Mouse (Mus musculus) G1E (cell line): Measurements from ENCODE around the gene Map4k5. TPM values are rescaled to one million over a fixed set of nuclear protein-coding genes. Genes with fewer than 3 reads are reported as not detected.

ENCODE experiments used
- ATAC-seq: 2 replicates; pipeline ENCODE4 v1.8.0; 2016; ENCODE audit warnings: mild to moderate bottlenecking; ENCODE audit not compliant: insufficient number of reproducible peaks, poor library complexity, low FRiP score, severe bottlenecking; ENCODE audit errors: extremely low read depth
- DNase-seq: peaks from one replicate; pipeline ENCODE4 v3.0.0; 2012; ENCODE audit warnings: low spot score
- H3K27me3 ChIP-seq: 2 replicates; pipeline ENCODE4 v1.6.1; 2012; ENCODE audit warnings: mild to moderate bottlenecking, low read length, inconsistent platforms; ENCODE audit not compliant: insufficient read depth
- H3K36me3 ChIP-seq: replicated peaks from 2 replicates; pipeline ENCODE3; 2012; ENCODE audit warnings: mild to moderate bottlenecking, inconsistent platforms
- H3K4me1 ChIP-seq: 2 replicates; pipeline ENCODE4 v1.6.1; 2012; ENCODE audit warnings: low read depth, low read length, inconsistent platforms, mixed read lengths; ENCODE audit not compliant: insufficient read depth
- H3K4me3 ChIP-seq: 2 replicates; pipeline ENCODE4 v1.5.1; 2012; ENCODE audit warnings: low read depth, mild to moderate bottlenecking, inconsistent platforms, low read length, moderate library complexity, mixed read lengths
- H3K9me3 ChIP-seq: replicated peaks from 2 replicates; pipeline ENCODE4 v1.6.1; 2012; ENCODE audit warnings: inconsistent platforms
- CTCF ChIP-seq: IDR thresholded peaks from 2 replicates; pipeline ENCODE4 v1.5.1; 2012; ENCODE audit warnings: low read depth, low read length, inconsistent platforms, mixed read lengths
- GATA1 ChIP-seq: IDR thresholded peaks from 2 replicates; pipeline ENCODE4 v1.6.1; 2012; ENCODE audit warnings: borderline replicate concordance, low read length, inconsistent platforms, mixed read lengths
- GATA2 ChIP-seq: IDR thresholded peaks from 2 replicates; pipeline ENCODE4 v1.6.1; 2012; ENCODE audit warnings: low read depth, low read length, inconsistent platforms, borderline replicate concordance
- POLR2AphosphoS5 ChIP-seq: IDR thresholded peaks from 2 replicates; pipeline ENCODE4 v1.6.1; 2012; ENCODE audit warnings: low read depth, low read length, inconsistent platforms; ENCODE audit not compliant: insufficient replicate concordance
- TAL1 ChIP-seq: conservative IDR thresholded peaks from 2 replicates; pipeline ENCODE4 v1.6.1; 2012; ENCODE audit warnings: low read depth, low read length, inconsistent platforms, mixed read lengths
- polyA plus RNA-seq: library from polyadenylated mRNA; stranded (reverse); fragments of >175 nt; gene quantifications from 2 replicates; pipeline ENCODE4 v1.2.3, GENCODE M21; 2012
- total RNA-seq, 2 experiments: library from RNA; stranded (forward) in 1 of 2; stranded (reverse) in 1 of 2; fragments of 200-1000 nt in 1 of 2; fragments of >200 nt in 1 of 2; fragmentation: Nextera tagmentation in 1 of 2; gene quantifications; 2 replicates each; pipeline ENCODE4 v1.2.3; 2014 to 2017

Map4k5 gene
- total and polyA plus RNA-seq, 3 experiments: 5.5 to 36.4 (median 33.9) TPM

GRCm38 (mm10) chr12:69812986-69813385, 80.0 kb downstream of the Map4k5 start:
- H3K36me3 ChIP-seq: peaks cover 78% of the 10 kb centered on the region
- DNase-seq (no peak), ATAC-seq (no peak)
- no peaks in the 10 kb centered on the region for H3K4me1 ChIP-seq
- TF ChIP-seq GATA2 (no peak), POLR2AphosphoS5 (no peak), GATA1 (no peak), TAL1 (no peak), CTCF (no peak)
- H3K4me3 ChIP-seq: no peak overlapping the region
- no peaks in the 10 kb centered on the region for H3K9me3 ChIP-seq
- no peaks in the 10 kb centered on the region for H3K27me3 ChIP-seq

- Histone ChIP-seq H3K4me3 (no peak overlapping the region), H3K27me3 (no peaks in the 10 kb centered on the region), H3K36me3 (peaks cover 75% of the 10 kb centered on the region), H3K9me3 (no peaks in the 10 kb centered on the region), H3K4me1 (no peaks in the 10 kb centered on the region)
- DNase-seq (no peak), ATAC-seq (no peak)
- TF ChIP-seq GATA1: no peak
- no peak for TF ChIP-seq GATA2
- TF ChIP-seq TAL1: no peak
- no peak for TF ChIP-seq POLR2AphosphoS5
- no peak for TF ChIP-seq CTCF
Measured at GRCm38 (mm10) chr12:69811976-69812375, 81.0 kb downstream of the Map4k5 start.

- DNase-seq (no peak), ATAC-seq (no peak)
- Histone ChIP-seq H3K4me1 (no peaks in the 10 kb centered on the region), H3K4me3 (no peak overlapping the region), H3K36me3 (peaks cover 66% of the 10 kb centered on the region), H3K27me3 (no peaks in the 10 kb centered on the region), H3K9me3 (no peaks in the 10 kb centered on the region)
- TF ChIP-seq TAL1: no peak
- no peak for TF ChIP-seq GATA1
- no peak for TF ChIP-seq GATA2
- no peak for TF ChIP-seq CTCF
- no peak for TF ChIP-seq POLR2AphosphoS5
Measured at GRCm38 (mm10) chr12:69809439-69809838, 83.6 kb downstream of the Map4k5 start.

- DNase-seq: no peak
Measured at GRCm38 (mm10) chr12:69807399-69807985, 85.5 kb downstream of the Map4k5 start.

GRCm38 (mm10) chr12:69805148-69805547, 87.9 kb downstream of the Map4k5 start:
- H3K4me3 ChIP-seq: no peak overlapping the region
- no peaks in the 10 kb centered on the region for H3K4me1 ChIP-seq
- TF ChIP-seq POLR2AphosphoS5: no peak
- TF ChIP-seq GATA2: no peak
- no peak for TF ChIP-seq TAL1
- no peak for TF ChIP-seq CTCF
- TF ChIP-seq GATA1: no peak
- DNase-seq: no peak
- ATAC-seq: no peak
- H3K27me3 ChIP-seq: no peaks in the 10 kb centered on the region
- peaks cover 47% of the 10 kb centered on the region for H3K36me3 ChIP-seq
- no peaks in the 10 kb centered on the region for H3K9me3 ChIP-seq

More at GRCm38 (mm10) chr12:69807399-69807985, 85.5 kb downstream of the Map4k5 start:
- peaks cover 58% of the 10 kb centered on the region for H3K36me3 ChIP-seq
- no peak for ATAC-seq
- no peak overlapping the region for H3K4me3 ChIP-seq
- no peak for TF ChIP-seq GATA1
- no peak for TF ChIP-seq CTCF
- TF ChIP-seq TAL1: no peak
- TF ChIP-seq GATA2: no peak
- no peak for TF ChIP-seq POLR2AphosphoS5
- no peaks in the 10 kb centered on the region for H3K4me1 ChIP-seq
- H3K27me3 ChIP-seq: no peaks in the 10 kb centered on the region
- H3K9me3 ChIP-seq: no peaks in the 10 kb centered on the region

- no peaks in the 10 kb centered on the region for H3K9me3 ChIP-seq
- H3K4me3 ChIP-seq: no peak overlapping the region
- TF ChIP-seq TAL1: no peak
- no peak for TF ChIP-seq CTCF
- no peak for TF ChIP-seq GATA1
- TF ChIP-seq GATA2: no peak
- no peak for TF ChIP-seq POLR2AphosphoS5
- no peak for DNase-seq
- H3K4me1 ChIP-seq: no peaks in the 10 kb centered on the region
- ATAC-seq: no peak
- no peaks in the 10 kb centered on the region for H3K27me3 ChIP-seq
- H3K36me3 ChIP-seq: peaks cover 44% of the 10 kb centered on the region
Measured at GRCm38 (mm10) chr12:69804393-69805070, 88.5 kb downstream of the Map4k5 start.
